Mouse (Mus musculus) cerebellum, adult 9-11 months (tissue): ENCODE measurements around the gene Itgad.

Experiments
- DNase-seq: peaks from one replicate; pipeline ENCODE4 v3.0.0; 2022

Itgad gene

DNA sequence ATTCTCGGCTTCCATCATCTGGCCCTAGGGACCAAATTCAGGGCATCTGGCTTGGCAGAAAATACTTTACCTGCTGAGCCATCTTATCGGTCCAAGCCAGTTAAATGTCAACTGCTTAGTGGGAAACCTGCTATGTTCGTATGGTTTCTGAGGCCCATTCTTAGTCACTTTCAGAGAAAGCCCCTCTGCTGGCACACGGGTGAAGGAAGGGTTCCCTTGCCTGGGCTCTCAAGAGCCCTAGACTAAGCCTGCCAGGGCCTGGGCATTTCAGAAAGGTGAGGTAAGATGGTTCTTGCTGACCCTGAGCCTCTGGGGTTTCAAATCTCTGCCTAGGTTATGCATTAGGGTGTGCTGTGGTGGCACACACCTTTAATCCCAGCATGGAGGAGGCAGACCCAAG is 91.4 kb downstream of the Itgad start:
- DNase-seq: no peak

DNA sequence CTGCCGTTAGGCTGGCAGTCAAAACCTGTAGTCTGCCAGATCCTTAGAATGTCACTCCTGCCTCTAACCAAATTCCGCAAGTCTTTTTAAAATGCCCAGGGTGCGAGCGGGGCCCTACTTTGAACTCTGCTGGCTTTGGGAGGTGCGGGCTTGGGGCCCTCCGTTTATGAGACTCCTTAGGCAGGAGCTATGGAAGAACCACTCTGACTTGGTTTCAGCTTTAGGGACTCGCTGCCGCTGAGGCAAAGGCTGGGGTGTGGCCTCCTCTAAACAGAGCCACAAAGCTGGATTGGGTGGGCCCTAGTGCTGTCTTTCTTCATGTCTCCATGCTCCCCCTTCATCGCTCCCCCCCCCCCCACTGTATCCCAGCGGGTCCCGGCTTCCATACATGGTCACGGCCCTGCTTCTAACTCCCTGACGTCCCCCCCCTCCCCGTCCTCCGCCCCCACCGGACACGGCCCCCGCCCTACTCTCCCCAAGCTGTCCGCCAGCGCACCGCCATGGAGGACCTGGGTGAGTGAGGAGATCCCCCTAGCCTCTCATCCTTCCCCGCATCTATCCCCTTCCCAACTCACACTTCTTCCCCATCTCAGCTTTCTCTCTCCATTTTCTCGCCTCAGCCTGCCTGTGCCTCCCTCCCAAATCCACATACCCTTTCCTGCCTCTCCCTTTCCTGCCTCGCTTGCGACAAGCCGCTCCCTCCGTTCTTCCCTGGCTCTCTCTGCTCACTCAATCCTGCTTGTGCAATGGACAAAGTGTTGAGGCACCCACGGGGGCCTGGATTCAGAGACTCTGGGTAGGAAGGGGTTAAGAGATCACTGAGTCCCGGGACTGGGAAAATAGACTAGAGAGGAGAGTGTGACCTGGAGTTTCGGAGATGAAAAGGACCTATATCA is 92.6 kb downstream of the Itgad start, which contains the start of gene Tgfb1i1:
Gene Tgfb1i1, plus strand, starts transcription at position 317 of the 896 bp plus-strand sequence.
- peak; percentile 64 for DNase-seq

DNA sequence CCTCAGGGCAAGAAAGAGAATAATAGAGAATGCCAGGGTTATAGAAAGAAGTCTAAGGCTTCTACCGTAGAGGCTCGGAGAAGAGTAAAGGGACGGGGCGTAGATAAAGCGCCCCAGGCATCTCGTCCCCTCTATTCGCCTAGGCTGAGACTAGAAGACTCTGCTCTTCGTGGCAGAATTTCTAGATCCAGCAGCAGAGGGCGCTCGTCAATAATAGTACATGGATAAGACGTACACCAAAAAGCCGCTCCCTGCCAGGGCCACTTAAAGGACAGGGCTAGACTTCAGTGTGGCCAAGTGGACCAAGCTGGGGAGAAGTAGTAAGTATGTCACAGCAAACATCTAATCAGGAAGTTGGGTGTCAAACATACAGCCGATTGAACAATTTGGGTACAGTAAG is 93.3 kb downstream of the Itgad start:
- peak; percentile 87 for DNase-seq

DNA sequence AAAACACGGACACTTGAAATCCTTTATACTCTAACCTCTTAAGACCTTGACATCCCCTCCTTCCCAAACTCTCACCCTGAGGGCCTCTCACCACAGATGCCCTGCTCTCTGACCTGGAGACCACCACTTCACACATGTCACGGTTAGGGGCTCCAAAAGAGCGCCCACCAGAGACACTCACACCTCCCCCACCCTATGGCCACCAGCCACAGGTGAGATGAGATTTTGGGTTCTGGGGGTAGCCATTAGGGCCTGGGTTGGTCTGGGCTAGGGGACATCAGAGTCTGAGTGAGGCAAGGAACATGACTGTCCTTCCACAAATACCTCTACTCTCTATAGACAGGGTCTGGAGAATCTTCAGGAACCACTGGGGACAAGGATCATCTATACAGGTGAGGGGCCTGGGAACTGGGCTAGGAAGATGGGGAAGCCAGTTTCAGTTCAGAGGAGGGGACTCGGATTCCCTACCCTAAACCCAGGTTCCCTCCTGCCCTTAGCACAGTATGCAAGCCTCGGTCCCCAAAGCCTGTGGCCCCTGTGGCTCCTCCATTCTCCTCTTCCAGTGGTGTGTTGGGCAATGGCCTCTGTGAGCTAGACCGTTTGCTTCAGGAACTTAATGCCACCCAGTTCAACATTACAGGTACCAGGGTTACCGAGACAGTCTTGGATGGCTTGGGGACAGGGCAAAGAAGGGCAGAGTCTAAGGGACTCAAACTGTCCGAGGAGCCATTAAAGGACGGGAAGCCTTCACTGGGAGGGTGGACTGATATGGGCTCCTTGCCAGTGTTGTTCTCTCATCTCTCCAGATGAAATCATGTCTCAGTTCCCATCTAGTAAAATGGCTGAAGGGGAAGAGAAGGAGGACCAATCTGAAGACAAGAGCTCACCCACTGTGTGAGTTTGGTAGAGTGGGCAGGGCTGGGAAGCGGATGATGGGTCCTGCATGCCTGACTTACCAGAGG is 94.2 kb downstream of the Itgad start:
- DNase-seq: peak; percentile 41

DNA sequence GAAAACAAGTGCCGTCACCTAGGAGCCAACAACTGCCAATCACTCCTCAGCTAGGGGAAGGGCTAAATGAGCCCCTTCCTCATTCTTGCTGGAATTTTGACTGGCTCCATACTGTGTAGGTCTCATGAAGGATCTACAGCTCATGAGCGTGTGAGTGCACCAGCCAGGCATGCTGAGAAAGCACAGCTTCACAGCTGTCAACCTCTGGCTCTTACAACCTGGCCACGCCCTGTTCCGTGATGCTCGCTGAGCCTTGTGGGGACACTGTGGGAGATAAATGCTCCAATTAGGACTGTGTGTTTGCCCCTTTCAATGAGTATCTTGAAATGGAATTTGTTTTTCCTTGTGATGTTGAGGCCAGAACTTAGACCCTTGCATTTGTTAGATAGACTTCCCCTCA is 95.8 kb downstream of the Itgad start:
- no peak for DNase-seq

DNA sequence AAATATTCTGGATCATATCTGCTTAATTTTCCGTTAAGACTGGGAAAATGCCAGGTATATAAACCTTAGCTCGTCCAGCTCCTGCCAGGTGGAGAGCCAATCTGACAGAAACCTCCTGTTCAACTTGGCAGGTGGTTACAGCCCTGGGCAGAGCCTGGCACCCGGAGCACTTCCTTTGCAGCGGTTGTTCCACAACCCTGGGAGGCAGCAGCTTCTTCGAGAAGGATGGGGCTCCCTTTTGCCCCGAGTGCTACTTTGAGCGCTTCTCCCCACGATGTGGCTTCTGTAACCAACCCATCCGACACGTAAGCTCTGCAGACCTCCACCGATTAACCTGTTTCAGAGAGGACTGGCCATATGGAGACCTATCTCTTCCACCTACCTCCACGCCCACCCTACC is 97.8 kb downstream of the Itgad start:
- DNase-seq: peak; percentile 70

DNA sequence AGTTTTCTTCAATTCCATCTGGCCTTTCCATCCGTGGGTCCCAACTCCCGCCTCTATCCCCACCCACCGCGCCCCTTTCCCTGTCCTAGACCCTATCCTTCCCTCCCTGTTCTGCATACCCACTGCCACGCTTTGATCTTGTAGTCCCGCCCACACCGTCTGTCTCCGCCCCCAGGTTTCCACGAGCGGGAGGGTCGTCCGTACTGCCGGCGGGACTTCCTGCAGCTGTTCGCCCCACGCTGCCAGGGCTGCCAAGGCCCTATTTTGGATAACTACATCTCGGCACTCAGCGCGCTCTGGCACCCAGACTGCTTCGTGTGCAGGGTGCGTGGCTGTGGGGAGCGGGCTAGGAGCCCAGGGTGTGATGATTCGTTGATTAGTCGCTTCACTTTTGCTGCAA is 98.4 kb downstream of the Itgad start:
- DNase-seq: peak; percentile 35

DNA sequence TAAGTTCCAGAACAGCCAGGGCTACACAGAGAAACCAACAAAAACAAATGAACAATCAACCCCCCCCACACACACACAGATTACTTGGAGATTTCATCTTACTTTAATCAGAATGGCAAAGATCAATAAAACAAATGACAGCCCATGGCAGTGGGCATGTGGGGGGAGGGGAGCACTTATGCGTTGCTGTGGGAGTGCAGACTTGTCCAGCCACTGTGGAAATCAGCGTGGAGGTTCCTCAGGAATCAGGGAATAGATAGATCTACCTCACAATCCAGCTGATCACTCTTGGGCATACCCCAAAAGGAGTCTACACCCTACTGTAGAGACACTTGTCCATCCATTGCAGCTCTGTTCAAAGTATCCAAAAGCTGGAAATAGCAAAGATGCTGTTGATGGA is 100.8 kb downstream of the Itgad start:
- DNase-seq: no peak

DNA sequence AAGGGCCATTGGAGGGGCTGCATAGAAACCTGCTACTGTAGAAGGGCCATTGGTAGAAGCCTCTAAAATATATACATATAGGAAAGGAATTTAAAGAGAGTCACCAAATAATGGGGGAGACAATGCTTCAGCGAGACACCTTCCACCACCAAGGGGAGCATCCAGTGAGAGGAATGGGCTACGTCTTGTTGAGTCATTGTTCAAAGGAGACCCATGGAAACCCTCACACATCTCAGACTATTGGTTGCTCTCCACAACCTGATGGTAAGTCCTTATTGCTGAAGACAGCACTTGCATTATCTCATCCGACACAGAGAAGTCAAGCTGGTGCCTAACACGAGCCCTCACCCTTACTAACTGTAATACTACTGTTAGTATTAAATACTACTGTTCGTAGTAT is 101.6 kb downstream of the Itgad start:
- DNase-seq: no peak

DNA sequence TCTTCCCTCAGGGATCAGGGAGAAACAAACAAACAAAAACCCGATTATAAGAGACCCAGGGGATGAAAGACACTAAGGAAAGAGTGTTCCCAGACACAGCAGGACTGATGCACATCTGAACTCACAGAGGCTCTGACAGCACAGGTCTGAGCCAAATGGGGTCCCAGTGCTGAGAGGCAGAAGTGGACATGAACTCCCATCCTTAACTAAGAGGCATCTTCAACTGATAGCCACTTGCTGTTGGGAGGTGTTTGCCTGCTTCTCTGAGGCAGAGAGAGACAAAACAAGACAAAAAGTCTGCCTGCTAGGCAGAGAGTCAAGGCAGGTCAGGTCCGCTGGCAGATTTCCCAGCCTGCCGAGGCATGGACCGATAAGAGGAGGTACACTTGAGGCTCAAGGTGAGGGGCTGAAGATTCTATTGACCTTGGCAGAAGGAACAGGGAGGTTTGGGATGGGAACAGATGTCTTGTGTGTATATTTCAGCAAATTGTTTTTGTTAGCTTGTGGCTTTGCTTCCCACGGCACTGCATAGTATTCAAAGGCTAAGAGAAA is 102.7 kb downstream of the Itgad start:
- DNase-seq: no peak

DNA sequence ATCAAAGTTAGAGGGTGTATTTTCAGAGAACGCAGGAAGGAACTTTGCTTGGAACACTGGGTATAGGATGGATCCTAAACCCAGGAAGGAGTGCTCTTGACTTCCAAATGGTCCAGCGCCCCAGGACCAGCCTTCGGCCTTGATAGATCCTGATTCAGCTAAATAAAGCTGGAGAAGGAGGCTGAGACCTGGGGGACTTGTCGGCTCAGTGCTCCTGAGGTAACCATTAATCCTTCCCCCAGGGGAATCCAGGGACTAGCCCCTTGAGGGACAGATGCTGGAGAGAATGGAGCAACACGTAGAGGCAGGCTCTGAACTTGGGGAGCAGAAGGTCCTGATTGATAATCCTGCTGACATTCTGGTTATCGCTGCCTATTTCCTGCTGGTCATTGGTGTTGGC is 111.2 kb downstream of the Itgad start, which contains the start of gene Slc5a2:
Gene Slc5a2, plus strand, starts transcription at position 247 of the 400 bp plus-strand sequence.
- no peak for DNase-seq

DNA sequence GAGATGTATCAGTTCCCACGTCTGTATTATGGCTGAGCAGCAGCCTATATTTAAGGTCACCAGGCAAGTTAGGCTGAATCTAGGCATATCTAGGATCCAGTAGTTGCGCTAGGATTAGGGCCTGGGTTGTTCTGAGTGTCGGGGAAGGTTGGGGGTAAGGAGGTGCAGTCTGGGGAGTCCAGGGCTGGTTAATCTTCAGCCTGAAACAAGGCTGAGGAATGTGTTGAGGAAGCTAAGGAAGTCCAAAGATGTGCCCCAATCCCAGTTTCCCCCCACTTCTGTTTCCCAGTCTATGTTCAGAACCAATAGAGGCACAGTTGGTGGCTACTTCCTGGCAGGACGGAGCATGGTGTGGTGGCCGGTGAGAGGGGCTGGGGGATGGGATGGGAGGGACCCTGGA is 111.9 kb downstream of the Itgad start:
- no peak for DNase-seq

DNA sequence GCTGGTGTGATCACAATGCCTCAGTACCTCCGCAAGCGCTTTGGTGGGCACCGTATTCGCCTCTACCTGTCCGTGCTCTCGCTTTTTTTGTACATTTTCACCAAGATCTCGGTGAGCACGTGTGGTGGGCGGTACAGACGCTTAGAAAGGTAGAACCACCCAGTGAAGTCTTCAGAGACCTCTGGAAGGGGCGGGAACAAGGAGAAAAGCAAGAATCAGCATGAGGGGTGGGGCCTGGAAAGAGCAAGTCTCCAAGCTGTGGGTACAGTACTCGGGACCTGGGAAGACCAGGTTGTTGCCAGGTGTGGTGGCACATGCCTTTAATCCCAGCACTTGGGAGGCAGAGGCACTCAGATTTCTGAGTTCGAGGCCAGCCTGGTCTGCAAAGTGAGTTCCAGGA is 113.2 kb downstream of the Itgad start:
- DNase-seq: no peak

DNA sequence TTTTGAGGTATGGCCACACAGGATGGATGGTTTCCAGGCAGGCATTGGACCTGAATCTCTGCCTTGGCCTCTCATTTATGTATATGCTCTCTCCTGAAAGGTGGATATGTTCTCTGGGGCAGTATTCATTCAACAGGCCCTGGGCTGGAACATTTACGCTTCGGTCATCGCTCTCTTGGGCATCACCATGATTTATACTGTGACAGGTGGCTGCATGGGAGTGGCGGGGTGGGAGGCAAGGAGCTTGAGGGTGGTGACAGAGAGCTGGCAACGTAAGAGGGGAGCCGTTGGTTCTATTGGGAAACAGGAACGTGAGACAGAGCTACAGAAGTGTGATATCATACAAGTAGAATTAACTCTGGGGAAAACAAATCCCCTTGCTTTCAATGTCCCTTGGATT is 113.6 kb downstream of the Itgad start:
- no peak for DNase-seq

DNA sequence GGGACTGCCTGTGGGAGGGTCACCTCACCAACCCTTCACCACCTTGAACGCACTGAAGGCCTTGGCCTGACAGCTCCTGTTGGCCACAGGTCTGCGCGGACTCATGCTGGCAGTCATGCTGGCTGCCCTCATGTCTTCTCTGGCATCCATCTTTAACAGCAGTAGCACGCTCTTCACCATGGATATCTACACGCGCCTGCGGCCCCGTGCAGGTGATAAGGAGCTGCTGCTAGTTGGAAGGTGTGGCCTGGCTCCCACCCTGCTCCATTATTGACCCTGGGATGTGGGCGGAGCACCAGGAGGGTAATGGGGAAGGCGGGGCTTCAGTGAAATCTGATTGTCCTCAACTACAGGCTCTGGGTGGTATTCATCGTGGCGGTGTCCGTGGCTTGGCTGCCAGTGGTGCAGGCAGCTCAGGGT is 116.3 kb downstream of the Itgad start:
- DNase-seq: peak; percentile 80

DNA sequence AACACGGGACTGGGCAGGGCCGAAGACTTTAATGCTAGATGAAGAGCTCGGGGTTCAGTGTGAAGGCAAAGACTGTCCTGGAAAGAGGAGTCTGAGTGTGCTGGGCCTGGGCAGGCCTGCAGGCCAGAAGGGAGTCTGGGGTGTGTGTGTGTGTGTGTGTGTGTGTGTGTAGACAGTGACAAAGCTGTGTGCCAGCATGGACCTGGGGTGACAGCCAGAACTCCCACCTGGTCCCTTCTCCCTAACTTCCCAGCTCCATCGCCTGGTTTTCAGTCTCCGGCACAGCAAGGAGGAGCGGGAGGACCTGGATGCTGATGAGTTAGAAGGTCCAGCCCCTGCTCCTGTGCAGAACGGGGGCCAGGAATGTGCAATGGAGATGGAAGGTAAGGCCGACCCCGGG is 117.3 kb downstream of the Itgad start:
- DNase-seq: peak; percentile 60
